Mouse (Mus musculus) embryo, embryonic 11.5 days (tissue): Measurements from ENCODE around the gene Btnl2.

Experiments
- DNase-seq: peaks from one replicate; pipeline ENCODE4 v3.0.0-alpha.2; 2012; ENCODE audit warnings: low read depth, low spot score

Btnl2 gene

DNA sequence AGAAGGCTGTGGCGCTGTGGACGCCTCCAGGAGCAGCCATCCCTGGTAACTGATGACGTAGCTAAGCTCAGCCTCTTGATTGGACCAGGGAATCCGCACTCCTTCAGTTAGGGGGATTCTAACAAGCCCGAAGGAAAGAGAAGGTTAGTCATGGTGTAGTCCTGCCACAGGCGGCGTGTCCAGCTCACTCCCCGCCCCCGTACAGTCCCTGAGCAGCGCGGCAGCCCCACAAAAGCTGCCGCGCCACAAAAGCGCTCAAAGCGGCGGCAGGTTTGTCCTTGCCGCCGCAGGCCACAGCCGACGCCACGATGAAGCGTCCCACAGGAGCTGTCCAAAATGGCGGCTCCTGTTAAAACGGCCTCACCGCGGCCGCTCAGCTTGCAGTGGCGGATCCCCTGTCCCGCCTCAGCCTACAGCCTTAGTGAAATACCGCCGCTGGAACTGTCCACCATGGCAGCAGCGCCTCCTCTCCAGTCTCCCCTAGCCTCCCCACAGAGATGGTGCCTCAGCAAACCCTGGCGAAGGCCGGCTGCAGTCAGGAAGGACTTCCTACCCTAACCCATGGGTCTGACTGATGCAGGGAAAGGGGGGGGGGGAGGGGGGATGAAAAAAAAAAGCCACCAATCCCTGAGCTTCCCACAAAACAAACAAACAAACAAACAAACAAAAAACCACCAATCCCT, 44.2 kb downstream of the Btnl2 start, which contains the start of gene BC051142:
TSS of gene BC051142 (plus strand) at position 110 of the 683 bp plus-strand sequence.
- peak; percentile 79 for DNase-seq

- no peak for DNase-seq
Measured at GRCm38 (mm10) chr17:34399394-34399715, 44.7 kb downstream of the Btnl2 start.

DNA sequence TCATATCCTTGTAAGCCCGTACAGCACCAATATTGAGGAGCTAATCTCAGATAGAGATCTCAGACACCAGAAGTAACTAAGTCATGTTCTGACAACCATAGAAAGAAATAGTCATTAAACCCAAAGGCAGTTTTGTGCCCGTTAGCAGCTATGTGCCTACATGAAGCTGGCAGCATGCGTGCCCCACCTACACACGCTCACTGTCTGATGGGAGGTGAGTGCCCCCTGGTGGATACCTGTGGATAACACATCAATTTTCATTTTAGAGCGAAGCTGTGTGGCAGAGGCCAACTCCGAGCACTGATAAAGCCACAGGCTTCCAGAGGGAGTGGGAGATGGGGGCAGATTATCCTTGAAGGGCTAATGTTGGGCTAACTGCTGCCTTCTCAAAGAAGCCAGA, 56.5 kb downstream of the Btnl2 start:
- DNase-seq, result peak; percentile 38
